Mouse (Mus musculus) liver, adult 2 months (tissue): ENCODE results near the gene Nlrp9a.

Experiments
- CTCF ChIP-seq: fragments of 200-500 bp; IDR thresholded peaks from 2 replicates; pipeline ENCODE4 v1.5.1; 2011; ENCODE audit warnings: low read depth, low read length, control low read depth
- POLR2A ChIP-seq: fragments of 200-500 bp; IDR thresholded peaks from 2 replicates; pipeline ENCODE4 v1.6.1; 2011; ENCODE audit warnings: low read length, control low read depth; ENCODE audit not compliant: insufficient read depth; ENCODE audit errors: extremely low read depth

DNA sequence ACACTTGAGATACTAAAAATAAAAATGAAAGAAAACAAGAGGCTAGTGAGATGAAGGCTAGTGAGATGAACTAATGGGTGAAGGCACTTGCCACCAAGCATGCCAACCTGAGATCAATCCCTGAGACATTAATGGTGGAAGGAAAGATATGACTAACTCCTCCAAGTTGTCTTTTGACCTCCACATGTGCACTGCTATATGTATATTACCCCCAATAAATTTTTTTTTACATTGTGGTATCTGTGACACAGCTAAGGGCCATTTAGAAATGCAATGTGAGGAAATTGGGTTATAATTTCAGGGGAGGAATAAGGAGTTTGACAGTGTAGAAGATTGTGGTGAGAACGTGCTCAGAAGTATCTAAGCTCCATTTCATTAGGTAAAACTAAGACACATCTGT is 55.0 kb downstream of the Nlrp9a start:
- TF ChIP-seq POLR2A (no peak), CTCF (no peak)
